Mouse (Mus musculus) liver, postnatal 0 days (tissue): ENCODE data around the gene Map2k5.

Source experiments
- CTCF ChIP-seq: sonication (generic); IDR thresholded peaks from 2 replicates; pipeline ENCODE4 v1.5.1; 2016; ENCODE audit warnings: antibody characterized with exemption, low read depth
- EP300 ChIP-seq: IDR thresholded peaks from 2 replicates; pipeline ENCODE4 v1.6.1; 2016; ENCODE audit warnings: antibody characterized with exemption, low read depth, mild to moderate bottlenecking

DNA sequence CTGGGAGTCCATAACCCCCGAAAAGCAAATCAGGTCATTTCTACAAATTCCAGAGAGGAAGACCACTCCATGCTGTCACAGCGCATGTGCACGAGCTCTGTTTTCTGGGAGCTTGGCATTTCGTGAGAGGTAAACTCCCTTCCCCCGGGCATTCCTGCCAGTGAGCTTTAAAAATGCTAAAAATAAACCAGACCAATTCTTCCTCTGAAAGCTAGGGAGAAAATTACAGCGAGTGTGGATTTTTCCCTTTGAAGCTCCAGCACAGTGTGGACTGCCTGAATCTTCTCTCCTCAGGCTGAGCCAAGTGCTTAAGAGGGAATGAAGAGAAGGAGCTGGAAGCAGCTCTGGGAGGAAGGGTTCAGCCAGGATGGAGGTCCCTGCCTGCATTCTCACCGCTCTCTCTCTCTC is 82.1 kb downstream of the Map2k5 start:
- no peak for TF ChIP-seq CTCF
- TF ChIP-seq EP300: no peak
